Mouse (Mus musculus): Measurements from ENCODE around the gene Lama2.

Gene Lama2

GRCm38 (mm10) chr10:27619658-27620057 is at the start of gene Lama2:
TSS of gene Lama2 (minus strand) at chr10:27619758.
- no peak for DNase-seq (ENCODE audit: low spot score)

- DNase-seq (ENCODE audit: low spot score), result no peak
Observed at GRCm38 (mm10) chr10:27664391-27664790, 44.8 kb upstream of the Lama2 start.

DNA sequence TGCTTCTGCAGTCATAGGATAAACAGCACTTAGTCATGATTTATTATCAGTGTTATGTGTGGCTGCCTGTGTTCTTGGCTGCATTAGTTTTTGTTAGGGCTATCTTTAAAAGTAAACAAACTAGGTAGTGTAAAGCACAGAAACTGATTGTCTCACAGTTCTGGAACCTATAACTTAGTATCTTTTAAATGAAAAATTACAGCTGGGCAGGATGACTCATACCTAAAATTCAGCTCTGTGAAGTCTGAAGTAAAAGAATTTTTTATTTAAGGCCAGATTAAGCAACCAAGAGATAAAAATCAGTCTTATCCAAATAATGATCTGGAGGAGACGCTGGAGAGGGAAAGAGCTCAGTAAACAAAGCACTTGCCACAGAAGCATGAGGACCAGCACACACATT is 43.8 kb upstream of the Lama2 start:
- no peak for DNase-seq (ENCODE audit: low spot score)

- peak; percentile 10 for DNase-seq (ENCODE audit: low spot score)
Observed at GRCm38 (mm10) chr10:27654164-27654563, 34.6 kb upstream of the Lama2 start.

GRCm38 (mm10) chr10:27652694-27653335 is 33.3 kb upstream of the Lama2 start:
- DNase-seq (ENCODE audit: low spot score), result no peak

DNA sequence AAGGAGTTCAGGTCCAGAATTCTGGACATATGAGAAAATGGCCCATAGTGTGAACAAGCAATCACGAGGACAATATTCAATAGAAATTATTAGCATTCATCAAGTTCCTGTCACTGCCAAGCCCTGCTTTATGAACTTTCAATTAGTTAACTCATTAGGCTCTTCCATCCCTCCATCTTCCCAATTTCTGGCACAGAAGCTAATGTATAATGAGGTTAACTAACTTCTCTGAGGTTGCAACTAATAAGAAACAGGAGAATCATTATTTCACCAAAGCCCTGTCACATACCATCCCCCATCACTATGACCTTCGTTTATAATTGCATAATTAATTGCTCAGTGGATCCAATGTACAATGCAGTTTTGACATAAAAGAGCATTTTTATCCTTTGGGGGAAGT is 16.2 kb upstream of the Lama2 start:
- no peak for DNase-seq (ENCODE audit: low spot score)

- DNase-seq (ENCODE audit: low spot score), result no peak
Observed at GRCm38 (mm10) chr10:27631002-27631401, 11.4 kb upstream of the Lama2 start.

DNA sequence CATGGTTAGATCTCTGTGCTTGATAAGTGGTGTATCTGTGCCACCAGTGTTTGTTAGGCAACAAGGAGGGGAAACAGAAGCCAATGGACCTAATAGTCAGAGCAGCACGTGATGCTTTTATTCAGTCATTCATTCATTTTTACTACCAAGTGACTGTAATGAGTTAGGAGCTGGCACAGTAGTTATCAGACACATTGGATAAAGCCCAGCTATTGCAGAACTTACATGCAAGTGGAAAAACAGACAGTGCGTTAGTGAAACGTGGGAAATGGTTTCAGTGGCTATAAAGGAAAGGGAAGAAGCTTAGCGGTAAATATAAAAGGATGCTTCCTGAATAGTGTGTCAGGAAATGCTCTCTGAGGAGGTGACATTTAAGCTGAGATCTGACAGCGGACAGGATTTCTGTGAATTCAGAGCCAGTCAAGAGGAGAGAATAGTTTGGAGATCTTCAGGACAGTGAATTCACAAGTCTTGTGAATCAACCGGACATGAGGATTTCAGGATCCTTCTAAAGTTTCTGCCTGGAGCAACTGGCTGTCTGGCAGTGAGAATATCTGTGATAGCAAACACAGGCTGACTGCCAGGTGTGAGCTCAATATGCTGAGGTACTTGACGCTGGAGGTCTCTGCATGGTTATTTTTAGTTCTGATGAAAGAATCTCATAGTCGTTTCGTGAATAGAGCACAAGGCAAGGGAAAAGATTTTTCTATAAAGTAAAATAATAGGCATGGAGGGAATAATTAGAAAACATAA is 2.3 kb upstream of the Lama2 start:
- no peak for DNase-seq (ENCODE audit: low spot score)

GRCm38 (mm10) chr10:27617522-27618020 is 2.0 kb downstream of the Lama2 start:
- no peak for DNase-seq (ENCODE audit: low spot score)

DNA sequence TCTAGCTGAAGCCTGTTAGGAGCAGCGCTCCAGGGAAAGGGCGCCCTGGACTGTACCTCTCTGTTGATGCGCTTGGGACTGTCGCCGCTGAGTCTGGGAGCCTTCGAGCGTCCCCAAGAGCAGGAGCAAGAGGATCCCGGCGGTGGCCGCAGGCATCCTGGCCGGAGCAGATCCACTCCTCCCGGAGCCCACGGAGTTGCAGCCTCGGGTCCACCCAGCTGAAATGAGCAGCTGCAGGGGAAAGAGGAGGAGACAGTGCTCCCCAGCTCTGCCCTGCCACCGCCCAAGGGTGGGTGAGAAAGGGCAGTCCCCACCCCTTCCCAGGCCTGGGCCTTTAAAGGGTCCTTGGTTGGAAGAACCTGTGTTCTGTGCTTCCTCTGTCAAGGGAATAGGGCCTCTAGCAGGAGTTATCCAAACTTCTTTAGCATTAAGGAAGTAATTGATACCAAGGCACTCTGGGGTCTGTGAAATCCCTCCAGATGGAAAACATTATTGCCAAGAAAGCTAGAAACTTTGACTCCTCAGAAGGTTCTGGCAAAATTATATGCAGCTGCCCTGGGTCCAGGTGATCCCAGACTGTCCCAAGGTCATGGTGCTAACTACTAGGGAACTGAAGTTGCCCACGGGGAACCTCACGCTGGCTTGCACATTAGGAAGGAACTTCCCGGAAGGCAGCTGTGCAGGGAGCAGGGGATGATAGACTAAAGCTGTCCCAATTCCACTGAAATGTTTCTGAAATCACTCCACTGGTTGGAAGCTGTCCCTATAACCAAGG is 2.7 kb downstream of the Lama2 start:
- DNase-seq (ENCODE audit: low spot score), result no peak

GRCm38 (mm10) chr10:27595675-27596074 is 23.9 kb downstream of the Lama2 start:
- no peak for DNase-seq (ENCODE audit: low spot score)

- no peak for DNase-seq (ENCODE audit: low spot score)
Observed at GRCm38 (mm10) chr10:27533217-27533616, 86.3 kb downstream of the Lama2 start.

DNA sequence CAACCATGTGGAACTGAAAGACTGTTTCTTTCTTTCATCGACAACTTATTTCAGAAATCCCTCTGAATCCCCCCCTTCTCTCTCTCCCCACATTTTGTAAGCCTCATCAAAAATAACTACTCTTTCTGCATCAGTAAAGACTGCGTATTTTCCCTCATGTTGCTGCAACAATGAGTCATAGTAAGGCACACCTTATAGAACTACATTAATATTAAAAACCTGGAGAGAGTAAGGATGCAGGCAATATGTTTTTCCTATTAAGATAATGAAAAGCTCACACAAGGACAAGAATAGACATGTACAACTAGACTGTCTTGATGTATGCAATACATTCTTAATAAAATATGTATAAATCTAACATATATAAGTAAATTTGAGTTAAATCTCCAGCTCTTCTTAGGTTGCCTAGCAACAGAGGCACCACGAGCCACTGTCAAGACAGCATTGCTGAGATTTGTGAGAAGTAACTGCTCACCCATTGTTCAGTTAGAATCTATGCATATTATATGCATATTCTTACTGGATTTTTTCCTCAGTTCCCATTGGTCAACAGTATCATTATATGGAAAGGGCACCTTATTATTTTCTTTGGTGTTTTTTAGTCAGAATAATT is 110.6 kb downstream of the Lama2 start:
- DNase-seq (ENCODE audit: low spot score), result peak; percentile 10

GRCm38 (mm10) chr10:27500863-27501262 is 118.7 kb downstream of the Lama2 start:
- DNase-seq (ENCODE audit: low spot score), result no peak

DNA sequence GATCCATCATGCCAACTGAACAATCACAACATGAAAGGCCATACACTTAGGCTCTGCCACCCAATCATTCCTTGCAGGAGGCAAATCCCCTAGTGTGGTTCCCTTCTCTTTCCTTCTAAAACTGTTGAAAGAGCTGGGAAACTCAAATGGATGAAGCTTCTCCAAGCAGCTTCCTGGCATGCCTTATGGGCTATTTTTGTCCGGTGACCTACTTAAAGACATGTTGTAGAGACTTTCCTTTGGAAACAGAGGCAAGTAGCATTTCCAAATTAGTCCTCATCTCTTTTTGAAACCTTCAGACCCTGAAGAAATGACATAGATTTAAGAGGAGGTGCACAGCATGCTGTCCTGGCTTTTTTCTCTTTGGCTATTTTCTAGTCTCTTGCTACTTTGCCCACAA is 131.1 kb downstream of the Lama2 start:
- DNase-seq (ENCODE audit: low spot score), result no peak

DNA sequence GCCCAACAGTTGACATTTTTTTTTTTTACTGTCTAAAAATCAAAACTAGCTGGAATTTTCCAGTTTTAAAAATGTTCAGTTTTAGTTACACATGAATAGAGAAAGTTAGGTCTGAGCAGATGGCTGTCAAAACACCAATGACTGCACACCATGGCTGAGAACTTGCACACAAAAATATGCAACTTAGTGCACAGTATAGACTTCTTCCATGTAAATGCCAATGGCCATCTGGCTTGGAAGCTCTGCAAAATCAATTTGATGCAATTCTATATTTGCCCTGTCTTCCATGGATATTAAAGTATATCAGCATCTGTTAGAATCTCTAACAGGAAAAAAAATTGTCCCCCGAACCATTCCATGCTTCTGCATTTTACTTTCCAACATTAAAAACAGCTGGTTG is 135.5 kb downstream of the Lama2 start:
- DNase-seq (ENCODE audit: low spot score), result peak; percentile 62

- DNase-seq (ENCODE audit: low spot score), result no peak
Observed at GRCm38 (mm10) chr10:27475540-27475939, 144.0 kb downstream of the Lama2 start.

DNA sequence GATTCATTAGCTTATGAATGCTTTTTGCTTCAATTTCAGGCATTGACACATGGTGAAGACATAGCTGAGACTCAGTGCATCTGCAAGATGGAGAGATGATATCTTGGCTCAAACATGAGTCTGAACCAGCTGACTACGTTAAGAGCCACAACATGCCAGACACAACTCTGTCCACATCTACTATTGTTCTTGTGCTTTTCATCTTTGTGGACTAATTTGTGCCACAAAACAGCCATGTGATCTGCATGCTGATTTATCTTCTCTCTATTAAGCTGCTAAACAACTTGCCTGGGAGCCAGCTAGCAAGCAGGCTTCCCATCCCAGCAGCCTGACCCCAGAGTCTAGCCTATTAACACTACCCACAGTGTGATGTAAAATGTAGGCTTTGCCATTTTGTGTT is 151.3 kb downstream of the Lama2 start:
- no peak for DNase-seq (ENCODE audit: low spot score)

DNA sequence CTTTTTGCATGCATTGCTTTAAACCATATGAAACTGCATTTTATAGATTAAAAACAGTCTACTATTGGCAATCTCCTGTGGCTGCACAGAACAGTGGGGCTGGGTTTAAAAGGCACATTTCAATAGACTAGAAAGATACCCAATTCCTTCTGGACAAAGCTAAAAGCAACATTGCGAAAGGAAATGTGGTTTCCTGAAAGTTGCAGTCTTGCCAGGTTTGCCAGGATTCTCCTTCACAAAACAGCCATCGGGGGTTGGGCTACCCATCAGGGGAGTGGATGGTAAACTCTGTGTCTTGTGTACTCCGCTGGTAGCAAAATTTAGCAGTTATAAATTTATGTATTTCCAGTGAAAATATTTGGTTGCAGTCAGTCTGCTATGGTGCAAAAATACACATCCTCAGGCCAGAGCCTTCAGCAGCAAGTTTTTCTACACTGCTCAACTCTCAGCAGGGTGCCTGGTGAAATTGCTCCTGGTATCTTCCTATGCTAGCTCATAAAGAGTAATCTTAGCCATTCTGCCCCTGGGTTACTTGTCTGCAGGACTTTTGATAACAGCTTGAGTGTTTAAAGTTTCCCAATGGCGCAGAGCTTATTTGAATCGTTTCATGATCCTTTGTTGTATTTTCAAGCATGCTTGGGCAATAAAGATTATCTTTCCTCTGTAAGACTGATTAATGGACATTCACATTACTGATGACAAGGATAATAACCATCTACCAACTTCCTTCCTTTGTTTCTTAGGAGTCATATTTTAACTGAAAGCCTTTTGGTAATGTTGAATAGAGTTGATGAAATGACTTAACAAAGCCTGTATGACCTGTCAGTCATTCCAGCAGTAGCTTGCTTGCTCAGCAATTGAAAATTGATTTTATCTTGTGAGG is 205.7 kb downstream of the Lama2 start:
- no peak for DNase-seq (ENCODE audit: low spot score)

DNA sequence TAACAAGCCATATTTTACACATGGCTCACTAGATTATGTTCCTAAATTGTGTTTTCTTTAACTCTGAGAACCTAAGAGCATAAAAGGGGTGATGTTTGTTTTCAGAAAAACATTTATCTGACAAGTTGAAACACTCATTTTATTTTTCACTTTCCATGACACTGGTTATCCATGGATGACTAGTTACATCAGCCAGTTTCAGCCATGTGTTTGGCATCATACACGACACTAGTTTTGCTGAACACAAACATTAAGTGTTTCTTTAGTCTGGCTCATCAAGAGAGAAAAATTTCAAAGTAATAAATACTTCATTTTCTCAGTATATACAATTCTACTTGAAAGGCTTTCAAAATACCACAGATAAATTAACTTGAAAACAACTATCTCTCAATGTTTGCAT is 228.8 kb downstream of the Lama2 start:
- DNase-seq (ENCODE audit: low spot score), result no peak

DNA sequence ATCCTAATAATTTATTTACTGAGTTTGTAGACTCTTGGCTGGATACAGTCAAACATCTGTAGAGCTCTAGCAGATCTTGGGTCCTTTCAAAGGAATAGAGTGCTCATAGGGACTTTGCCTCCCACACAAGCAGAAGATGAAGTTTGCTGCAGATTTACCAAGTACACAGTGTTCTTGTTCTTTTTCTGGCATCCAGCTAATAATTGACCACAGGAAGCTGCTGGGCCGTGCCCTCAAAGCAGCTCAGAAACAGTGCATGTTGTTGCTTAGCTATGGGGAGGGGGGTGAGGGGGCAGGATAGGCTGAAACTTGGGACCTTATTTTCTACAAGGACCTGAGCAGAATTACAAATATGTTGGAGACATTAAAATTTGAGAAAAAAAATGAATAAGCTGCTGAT is 232.0 kb downstream of the Lama2 start:
- peak; percentile 8 for DNase-seq (ENCODE audit: low spot score)

All from left cerebral cortex, adult 11 months (tissue).